11 mouse cellular contexts compared by ENCODE assay signal in the genomic region with DNA sequence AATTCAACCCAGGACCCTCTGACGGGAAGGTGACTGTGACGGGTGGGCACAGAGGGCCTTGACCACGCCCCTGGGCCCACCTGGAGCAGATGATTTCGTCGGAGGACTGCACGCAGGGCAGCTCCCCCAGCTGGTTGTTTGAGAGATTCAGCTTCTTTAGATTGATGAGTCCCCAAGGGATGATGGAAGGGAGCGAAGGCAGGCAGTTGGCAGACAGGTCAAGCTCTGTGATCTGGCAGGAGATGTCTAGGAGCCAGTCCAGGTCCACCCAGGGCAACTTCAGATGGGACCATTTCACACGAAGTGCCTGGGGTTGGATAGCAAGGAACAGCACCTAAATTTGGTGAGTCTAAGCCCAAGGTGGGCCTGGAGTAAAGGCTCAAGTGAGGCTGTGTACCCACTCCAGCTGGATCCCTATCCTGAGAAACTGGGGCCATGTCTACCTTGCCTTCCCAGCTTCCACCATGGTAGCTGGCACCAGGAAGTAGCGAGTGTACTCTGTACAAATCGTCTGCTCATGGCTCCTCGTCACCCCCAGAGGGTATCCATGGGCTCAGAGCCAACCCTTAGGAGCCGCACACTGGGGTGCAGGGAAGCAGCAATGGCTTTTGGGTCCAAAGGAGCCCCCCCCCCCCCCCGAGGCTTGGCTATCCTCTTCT. TPM values are rescaled to one million over a fixed set of nuclear protein-coding genes. Genes with fewer than 3 reads are reported as not detected.
DNase-seq lines count a peak whose midpoint lies in the region; ATAC-seq and TF ChIP-seq lines count a peak whose summit lies in the region.
"Had no signal": no experiment of that assay in that cellular context is flagged by ENCODE, and none has a peak within 500 bp of the region (broad histone marks: within the 10 kb centered on the region; RNA-seq: fewer than 3 reads in every experiment).

No protein-coding gene starts in this region.

- no peak overlapping the region for H3K4me2 ChIP-seq in kidney, embryonic 15.5 days
- no peak overlapping the region for H3K4me2 ChIP-seq in kidney, embryonic 14.5 days (replicated peaks; ENCODE audit: low read depth, low read length)
- H3K4me2 ChIP-seq in liver, embryonic 16.5 days (ENCODE audit: low read depth, low read length), result no peak overlapping the region
- no peak overlapping the region for H3K4me2 ChIP-seq in hindbrain, embryonic 11.5 days (replicated peaks; ENCODE audit: low read depth, low read length)
- H3K4me2 ChIP-seq: embryonic facial prominence, embryonic 12.5 days had no signal

- 0 out of 2 replicates have a peak, but pooled peaks have one; percentile 40 for ATAC-seq in kidney, embryonic 15.5 days (replicated peaks; ENCODE audit: low FRiP score)
- no peak for ATAC-seq in kidney, embryonic 14.5 days (ENCODE audit: low FRiP score, low TSS enrichment)
- peak; percentile 7 for ATAC-seq in liver, embryonic 16.5 days (ENCODE audit: low read depth)
- ATAC-seq in hindbrain, embryonic 11.5 days (ENCODE audit: low FRiP score), result no peak
- ATAC-seq: forebrain, embryonic 14.5 days had no signal

- peak; percentile 29 for DNase-seq in MN1 (ENCODE audit: low spot score)
- DNase-seq in hindbrain, embryonic 11.5 days (ENCODE audit: low spot score), result no peak
- DNase-seq in right cerebral cortex, postnatal 25 days, result no peak
- DNase-seq: gastrocnemius, postnatal 25 days; thymus, adult 18-20 months had no signal

- no peaks in the 10 kb centered on the region for H3K27me3 ChIP-seq in kidney, embryonic 15.5 days
- H3K27me3 ChIP-seq in kidney, embryonic 14.5 days (ENCODE audit: control insufficient read depth, insufficient read depth, low read length), result no peaks in the 10 kb centered on the region
- H3K27me3 ChIP-seq in liver, embryonic 16.5 days (ENCODE audit: control insufficient read depth, insufficient read depth, low read depth, low read length), result no peaks in the 10 kb centered on the region
- no peaks in the 10 kb centered on the region for H3K27me3 ChIP-seq in hindbrain, embryonic 11.5 days (ENCODE audit: control insufficient read depth, insufficient read depth, low read length)
- H3K27me3 ChIP-seq: embryonic facial prominence, embryonic 12.5 days had no signal

- no peak overlapping the region for H3K4me3 ChIP-seq in kidney, embryonic 15.5 days (replicated peaks)
- H3K4me3 ChIP-seq in kidney, embryonic 14.5 days (ENCODE audit: low read length), result no peak overlapping the region
- no peak overlapping the region for H3K4me3 ChIP-seq in bone marrow macrophage, adult 2 months (ENCODE audit: insufficient read depth, low read length)
- no peak overlapping the region for H3K4me3 ChIP-seq in liver, embryonic 16.5 days (ENCODE audit: low read depth, low read length)
- no peak overlapping the region for H3K4me3 ChIP-seq in hindbrain, embryonic 11.5 days (ENCODE audit: low read depth, low read length)
- H3K4me3 ChIP-seq: embryonic facial prominence, embryonic 12.5 days had no signal

- H3K4me1 ChIP-seq in kidney, embryonic 15.5 days, result 0 out of 2 replicates have a peak, but pooled peaks cover 2% of the 10 kb centered on the region
- H3K4me1 ChIP-seq in kidney, embryonic 14.5 days (ENCODE audit: control insufficient read depth, insufficient read depth, low read length), result no peaks in the 10 kb centered on the region
- H3K4me1 ChIP-seq in bone marrow macrophage, adult 2 months (ENCODE audit: control insufficient read depth, insufficient read depth, low read length), result peaks cover 55% of the 10 kb centered on the region
- H3K4me1 ChIP-seq in liver, embryonic 16.5 days (ENCODE audit: control insufficient read depth, low read depth, low read length), result peaks cover 16% of the 10 kb centered on the region
- no peaks in the 10 kb centered on the region for H3K4me1 ChIP-seq in hindbrain, embryonic 11.5 days (replicated peaks; ENCODE audit: control insufficient read depth, insufficient read depth, low read length)
- H3K4me1 ChIP-seq: embryonic facial prominence, embryonic 12.5 days had no signal

- WGBS in kidney, embryonic 15.5 days, result 78% methylated on average over 13 of the region's 13 CpGs
- WGBS in kidney, embryonic 14.5 days, result 73% methylated on average over 13 of the region's 13 CpGs
- WGBS in liver, embryonic 16.5 days (ENCODE audit: insufficient replicate concordance), result 64% methylated on average over 13 of the region's 13 CpGs
- WGBS in hindbrain, embryonic 11.5 days, result 72% methylated on average over 13 of the region's 13 CpGs

- no peak overlapping the region for H3K27ac ChIP-seq in kidney, embryonic 15.5 days
- no peak overlapping the region for H3K27ac ChIP-seq in kidney, embryonic 14.5 days (ENCODE audit: low read depth, low read length)
- peak overlapping the region; percentile 73 for H3K27ac ChIP-seq in bone marrow macrophage, adult 2 months (ENCODE audit: insufficient read depth, low read depth, low read length)
- H3K27ac ChIP-seq in liver, embryonic 16.5 days (ENCODE audit: low read length), result no peak overlapping the region; the same call in 1 of the 2 replicates
- H3K27ac ChIP-seq in hindbrain, embryonic 11.5 days (ENCODE audit: low read depth, low read length), result no peak overlapping the region
- H3K27ac ChIP-seq: embryonic facial prominence, embryonic 12.5 days had no signal

- no peaks in the 10 kb centered on the region for H3K9me3 ChIP-seq in kidney, embryonic 15.5 days (replicated peaks)
- no peaks in the 10 kb centered on the region for H3K9me3 ChIP-seq in kidney, embryonic 14.5 days (ENCODE audit: control insufficient read depth, low read length)
- H3K9me3 ChIP-seq in liver, embryonic 16.5 days (replicated peaks; ENCODE audit: control insufficient read depth, low read length), result no peaks in the 10 kb centered on the region
- no peaks in the 10 kb centered on the region for H3K9me3 ChIP-seq in hindbrain, embryonic 11.5 days (ENCODE audit: control insufficient read depth, low read length)
- H3K9me3 ChIP-seq: embryonic facial prominence, embryonic 12.5 days had no signal

- peaks cover 17% of the 10 kb centered on the region; the same call in 1 of the 2 replicates for H3K36me3 ChIP-seq in kidney, embryonic 15.5 days
- peaks cover 15% of the 10 kb centered on the region; the same call in 1 of the 2 replicates for H3K36me3 ChIP-seq in kidney, embryonic 14.5 days (ENCODE audit: control insufficient read depth, insufficient read depth, low read length)
- H3K36me3 ChIP-seq in liver, embryonic 16.5 days (ENCODE audit: control insufficient read depth, insufficient read depth), result peaks cover 2% of the 10 kb centered on the region; the same call in 1 of the 2 replicates
- H3K36me3 ChIP-seq in hindbrain, embryonic 11.5 days (ENCODE audit: control insufficient read depth, insufficient read depth, low read length), result no peaks in the 10 kb centered on the region

- no peak for TF ChIP-seq CTCF in bone marrow macrophage, adult 2 months (IDR thresholded peaks at IDR 0.05; ENCODE audit: low read depth, low read length)

- no peak overlapping the region for H3K9ac ChIP-seq in kidney, embryonic 15.5 days
- H3K9ac ChIP-seq in kidney, embryonic 14.5 days (ENCODE audit: low read depth, low read length), result no peak overlapping the region
- H3K9ac ChIP-seq in liver, embryonic 16.5 days (ENCODE audit: low read depth, low read length), result no peak overlapping the region
- H3K9ac ChIP-seq in hindbrain, embryonic 11.5 days (ENCODE audit: low read depth, low read length), result no peak overlapping the region
- H3K9ac ChIP-seq: embryonic facial prominence, embryonic 12.5 days had no signal

- TF ChIP-seq POLR2A in bone marrow macrophage, adult 2 months (IDR thresholded peaks at IDR 0.05; ENCODE audit: borderline replicate concordance, low read depth, low read length), result no peak

RNA-seq across cellular contexts. Expression of gene Gm10974, which starts 57.0 kb away (rescaled TPM):
- polyA plus RNA-seq in kidney, embryonic 15.5 days (2015; fragmentation: Nextera tagmentation; extraction: Ambion mirVana), result not detected in 2 replicates
- not detected in 2 replicates for polyA plus RNA-seq in kidney, embryonic 14.5 days (2014; fragmentation: Nextera tagmentation; extraction: Ambion mirVana)
- polyA plus RNA-seq in bone marrow macrophage, adult 2 months (2012; ENCODE audit: insufficient read depth, insufficient read length, missing spikeins), result not detected in 2 replicates
- not detected in 2 replicates for polyA plus RNA-seq in liver, embryonic 16.5 days (2015; fragmentation: Nextera tagmentation; extraction: Ambion mirVana)
- polyA plus RNA-seq in hindbrain, embryonic 11.5 days (2014; fragmentation: Nextera tagmentation; extraction: Ambion mirVana), result not detected in 2 replicates
- polyA plus RNA-seq: embryonic facial prominence, embryonic 12.5 days; forebrain, embryonic 14.5 days had no signal

Comparison
In these comparisons a context has a peak if more than half of its experiments do, and no peak if none do; other contexts are left out.
1. ATAC-seq: peak in kidney, embryonic 15.5 days (single experiment) and liver, embryonic 16.5 days (single experiment); none in kidney, embryonic 14.5 days (single experiment) and hindbrain, embryonic 11.5 days (single experiment).